Mouse (Mus musculus) left cerebral cortex, postnatal 36 days (tissue): Measurements from ENCODE around the gene Jmjd1c. TPM values are rescaled to one million over a fixed set of nuclear protein-coding genes. Genes with fewer than 3 reads are reported as not detected.
A peak's percentile ranks its signal among the peaks of the same experiment; 100 is the strongest.

Experiments
- DNase-seq, 2 experiments: peaks; one replicate each; pipeline ENCODE4 v3.0.0; 2021 to 2022; ENCODE audit warnings: low spot score in 2 of 2, mixed read lengths in 1 of 2
- intact Hi-C: fragments of 180-260 bp; cut with DNase I; formaldehyde crosslinking; loops from one replicate; pipeline ENCODE4 v1.15.1; 2025
- total RNA-seq, 2 experiments: library from RNA; stranded (reverse); gene quantifications; 2 replicates each; pipeline ENCODE4 v1.2.3; 2021

Jmjd1c gene
- total RNA-seq, 2 experiments from 2014 or later = 71.2 to 96.3 TPM

DNA sequence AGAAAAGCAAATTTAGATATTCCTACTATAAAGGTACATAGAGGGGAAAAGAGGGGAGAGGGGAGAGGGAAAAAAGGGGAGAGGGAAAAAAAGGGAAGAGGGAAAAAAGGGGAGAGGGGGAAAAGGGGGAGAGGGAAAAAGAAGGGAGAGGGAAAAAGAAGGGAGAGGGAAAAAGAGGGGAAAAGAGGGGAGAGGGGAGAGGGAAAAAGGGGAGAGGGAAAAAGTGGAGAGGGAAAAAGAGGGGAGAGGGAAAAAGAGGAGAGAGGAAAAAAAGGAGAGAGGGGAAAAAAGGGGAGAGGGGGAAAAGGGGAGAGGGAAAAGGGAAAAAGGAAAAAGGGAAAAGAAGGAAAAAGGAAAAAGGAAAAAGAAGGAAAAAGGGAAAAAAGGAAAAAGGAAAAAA lies 180.0 kb downstream of the Jmjd1c start:
- intact Hi-C loops = no loop called here
- DNase-seq = no peak

DNA sequence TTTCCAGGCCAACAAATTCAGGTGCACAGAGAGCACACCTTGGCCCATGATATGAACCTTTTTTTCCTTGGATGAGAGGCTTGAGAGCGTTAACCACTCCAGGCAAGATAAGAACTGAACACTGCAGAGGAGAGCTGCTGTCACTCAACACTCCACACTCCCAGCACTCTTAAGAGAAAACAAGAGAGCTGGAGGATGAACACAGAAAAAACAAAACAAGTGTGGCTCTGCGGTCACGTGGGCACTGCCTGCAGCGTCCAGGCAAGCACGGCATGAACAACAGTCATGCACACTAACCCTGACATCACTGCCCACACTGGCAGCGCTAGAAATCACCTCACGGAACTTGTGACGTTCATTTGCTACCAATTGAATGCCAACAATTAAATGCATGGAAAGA lies 185.9 kb downstream of the Jmjd1c start:
- DNase-seq = no peak
- intact Hi-C loops = no loop called here

DNA sequence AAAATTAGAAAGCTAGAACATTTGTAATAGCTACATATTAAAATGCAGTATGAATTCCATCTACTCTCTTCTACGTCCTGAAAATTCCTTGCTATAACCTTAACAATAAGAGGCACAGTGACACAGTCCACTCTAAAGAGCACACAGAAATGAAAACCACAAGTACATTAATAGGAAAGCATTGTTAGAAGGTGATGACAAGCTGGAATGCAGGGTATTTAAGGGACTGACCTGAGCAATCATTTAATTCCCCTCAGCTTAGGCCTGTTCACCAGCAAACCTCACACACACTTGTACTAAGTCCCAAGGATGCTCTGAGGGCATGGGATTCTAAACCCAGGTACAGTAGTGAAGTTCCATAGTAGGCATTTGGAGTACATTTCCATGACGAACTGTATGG lies 186.6 kb downstream of the Jmjd1c start:
- DNase-seq = no peak
- intact Hi-C loops = no loop called here

DNA sequence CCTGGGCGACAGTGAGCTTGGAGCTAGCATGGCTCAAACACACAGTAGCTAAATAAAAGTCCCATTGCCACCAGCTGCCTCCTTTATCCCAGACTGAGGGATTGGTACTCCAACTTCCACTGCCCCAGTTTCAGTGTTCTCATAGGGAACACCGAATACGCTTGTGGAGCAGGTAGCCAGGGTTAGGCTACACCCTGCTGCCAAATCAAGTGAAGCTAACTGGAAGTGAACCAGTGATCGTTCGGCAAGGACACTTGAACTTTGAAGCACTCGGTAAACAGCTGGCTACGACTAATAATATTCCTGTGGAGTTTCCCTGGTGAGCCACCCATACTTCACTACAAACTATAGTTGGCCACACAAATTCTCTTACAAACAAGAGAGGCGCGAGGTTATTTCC lies 187.6 kb downstream of the Jmjd1c start:
- intact Hi-C loops = no loop called here
- no peak for DNase-seq

DNA sequence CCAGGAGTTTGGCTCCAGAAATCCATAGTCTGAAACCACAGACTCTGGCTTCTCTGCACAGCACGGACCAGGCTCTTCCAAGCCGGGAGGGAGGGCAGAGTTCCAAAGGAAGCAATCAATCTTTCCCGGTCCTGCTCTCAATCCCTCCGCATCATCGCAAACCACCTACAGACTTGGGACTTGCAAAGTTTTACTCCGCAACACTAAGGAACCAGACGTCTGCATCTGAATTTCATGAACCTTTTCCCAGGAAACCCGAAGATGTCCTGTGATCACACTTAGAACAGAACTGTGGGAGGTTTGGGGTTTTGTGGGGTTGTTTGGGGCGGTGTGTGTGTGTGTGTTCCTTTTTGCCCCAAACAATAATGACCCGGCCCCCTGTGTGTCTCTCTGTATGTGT lies 188.4 kb downstream of the Jmjd1c start:
- intact Hi-C loops = no loop called here
- DNase-seq = no peak

- DNase-seq = no peak
- intact Hi-C loops = no loop called here
Measured at GRCm38 (mm10) chr10:67284761-67285175, 188.8 kb downstream of the Jmjd1c start.

GRCm38 (mm10) chr10:67285176-67285814 lies 189.4 kb downstream of the Jmjd1c start, which contains the start of gene Nrbf2:
Nrbf2 (minus strand) TSS chr10:67285305.
- DNase-seq = peak; percentile 76 to 84
- intact Hi-C loops = no loop called here

- DNase-seq = peak; percentile 54 to 63
- intact Hi-C loops = no loop called here
Measured at GRCm38 (mm10) chr10:67287877-67288276, 192.0 kb downstream of the Jmjd1c start.

GRCm38 (mm10) chr10:67290622-67291021 lies 194.7 kb downstream of the Jmjd1c start:
- intact Hi-C loops = no loop called here
- no peak for DNase-seq

GRCm38 (mm10) chr10:67291087-67291486 lies 195.2 kb downstream of the Jmjd1c start:
- intact Hi-C loops = no loop called here
- DNase-seq = no peak

DNA sequence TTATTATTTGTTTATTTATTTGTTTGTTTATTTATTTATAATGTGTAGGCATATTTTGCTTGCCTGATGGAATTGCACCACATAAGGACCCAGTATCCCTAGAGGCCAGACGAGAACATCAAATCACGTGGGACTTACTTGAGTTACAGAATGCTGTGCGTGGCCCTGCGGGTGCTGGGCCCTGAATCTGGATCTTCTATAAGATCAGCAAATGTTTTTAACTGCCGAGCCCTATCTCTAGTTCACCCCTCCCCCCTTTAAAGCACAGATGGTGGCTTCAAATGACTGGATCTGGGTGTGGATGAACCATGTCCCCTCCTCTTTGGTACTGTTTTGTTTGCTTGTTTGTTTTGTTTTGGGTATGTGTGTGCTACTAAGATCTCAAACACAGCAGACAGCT lies 199.4 kb downstream of the Jmjd1c start:
- DNase-seq = no peak
- intact Hi-C loops = no loop called here

GRCm38 (mm10) chr10:67295938-67296466 lies 200.1 kb downstream of the Jmjd1c start:
- intact Hi-C loops = no loop called here
- DNase-seq = no peak

GRCm38 (mm10) chr10:67296482-67297152 lies 200.7 kb downstream of the Jmjd1c start:
- intact Hi-C loops = no loop called here

GRCm38 (mm10) chr10:67297175-67297855 lies 201.4 kb downstream of the Jmjd1c start:
- DNase-seq = no peak
- intact Hi-C loops = no loop called here

More at GRCm38 (mm10) chr10:67296482-67297152, 200.7 kb downstream of the Jmjd1c start:
- no peak for DNase-seq

DNA sequence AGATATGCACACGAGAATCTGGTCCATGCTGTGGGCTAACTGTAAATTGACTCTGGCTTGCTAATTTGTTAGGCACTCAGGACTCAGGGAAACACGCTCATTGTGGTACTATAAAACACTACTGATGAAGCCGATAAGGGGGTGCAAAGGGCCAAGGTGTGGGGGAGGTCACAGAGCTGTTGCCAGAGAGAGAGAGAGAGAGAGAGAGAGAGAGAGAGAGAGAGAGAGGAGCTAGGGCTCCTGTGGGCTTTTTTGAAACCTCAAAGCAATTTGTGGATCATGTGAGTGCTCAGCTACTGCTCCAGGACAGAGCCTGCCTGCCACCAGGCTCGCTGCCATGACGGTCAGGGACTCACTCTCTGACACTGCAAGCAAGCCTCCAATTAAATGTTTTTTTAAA lies 202.9 kb downstream of the Jmjd1c start:
- intact Hi-C loops = no loop called here
- no peak for DNase-seq

DNA sequence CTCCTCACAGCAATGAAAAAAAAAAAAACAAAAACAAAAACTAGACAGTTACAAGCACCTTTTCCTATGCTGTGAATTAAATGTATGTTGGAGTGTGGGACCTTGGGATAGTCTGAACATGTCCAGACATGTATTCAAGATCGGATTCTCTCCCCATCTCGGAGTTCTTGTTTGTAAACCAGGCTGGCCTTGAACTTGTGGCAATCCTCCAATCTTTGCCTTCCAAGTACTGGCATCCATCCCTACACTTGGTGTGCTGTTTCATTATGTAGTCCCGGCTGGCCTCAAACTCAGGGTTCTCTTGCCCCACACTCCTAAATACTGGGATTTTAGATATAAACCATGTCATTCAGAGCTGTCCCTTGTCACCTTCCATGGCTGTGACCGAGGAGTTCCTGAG lies 203.4 kb downstream of the Jmjd1c start:
- intact Hi-C loops = no loop called here
- no peak for DNase-seq

DNA sequence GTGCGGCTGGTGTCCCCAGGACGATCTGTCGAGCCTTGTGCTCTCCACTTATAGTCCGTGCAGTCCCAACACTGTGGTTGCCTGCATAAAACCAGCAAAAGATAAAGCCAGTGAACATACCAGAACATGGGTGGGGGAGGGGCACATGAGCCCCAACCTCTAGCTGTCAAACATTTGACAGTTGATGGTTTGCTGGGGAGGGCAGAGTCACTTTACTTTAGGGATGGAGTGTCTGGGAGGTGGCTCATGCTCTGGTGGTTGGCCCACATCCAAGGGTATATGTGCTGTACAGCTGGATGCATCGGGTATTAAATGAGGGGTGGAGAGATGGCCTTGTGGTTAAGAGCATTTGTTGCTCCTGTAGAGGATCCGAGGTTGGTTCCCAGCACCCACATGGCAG lies 205.1 kb downstream of the Jmjd1c start:
- no peak for DNase-seq
- intact Hi-C loops = no loop called here

- intact Hi-C loops = no loop called here
- no peak for DNase-seq
Measured at GRCm38 (mm10) chr10:67302340-67302739, 206.4 kb downstream of the Jmjd1c start.
